Mouse (Mus musculus): ENCODE measurements around the gene Rpl27.
"Not testable (repeated sequence)": the region's sequence is repeated elsewhere in the genome, so short reads cannot be mapped to it uniquely, and the experiment has no call there.

Rpl27 gene

DNA sequence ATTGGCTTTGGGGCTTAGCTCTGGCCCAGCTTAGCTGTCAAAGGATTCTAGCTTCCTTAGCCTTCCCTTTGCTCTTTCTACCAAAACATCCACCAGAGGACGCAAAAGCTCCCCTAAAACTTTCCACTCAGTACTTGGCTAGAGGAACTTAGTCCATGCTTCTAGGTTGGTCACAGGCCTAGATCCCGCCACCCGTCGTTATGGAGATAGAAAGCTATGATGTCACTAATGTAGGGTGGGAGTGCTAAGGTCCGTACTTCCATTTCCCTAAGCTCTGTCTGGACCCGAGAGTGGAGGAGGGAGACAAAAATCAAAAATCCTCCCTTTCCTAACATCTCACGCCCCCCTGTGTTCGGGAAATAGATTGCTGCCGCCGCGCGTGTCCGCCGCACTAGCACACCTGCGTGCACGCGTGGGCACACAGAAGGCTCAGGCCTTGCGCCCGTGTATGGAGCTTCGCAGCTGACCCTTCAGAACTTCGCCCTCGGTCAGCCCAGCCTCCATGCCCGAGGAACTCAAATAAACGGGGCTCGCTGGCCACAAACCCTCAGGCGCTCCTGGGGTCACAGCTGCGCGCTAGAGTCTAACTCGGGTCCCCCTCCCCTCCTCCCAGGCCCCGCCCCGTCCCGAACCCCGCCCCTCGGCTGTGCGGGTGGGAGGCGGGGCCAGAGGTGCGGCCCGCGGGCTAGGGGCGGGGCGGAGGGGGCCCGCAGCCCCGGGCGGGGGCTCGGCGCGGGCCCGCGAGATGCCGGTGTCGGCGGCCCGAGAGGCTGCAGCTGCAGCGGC, 25.6 kb downstream of the Rpl27 start:
- DNase-seq (ENCODE audit: low read depth, low spot score), result peak; percentile 80

DNA sequence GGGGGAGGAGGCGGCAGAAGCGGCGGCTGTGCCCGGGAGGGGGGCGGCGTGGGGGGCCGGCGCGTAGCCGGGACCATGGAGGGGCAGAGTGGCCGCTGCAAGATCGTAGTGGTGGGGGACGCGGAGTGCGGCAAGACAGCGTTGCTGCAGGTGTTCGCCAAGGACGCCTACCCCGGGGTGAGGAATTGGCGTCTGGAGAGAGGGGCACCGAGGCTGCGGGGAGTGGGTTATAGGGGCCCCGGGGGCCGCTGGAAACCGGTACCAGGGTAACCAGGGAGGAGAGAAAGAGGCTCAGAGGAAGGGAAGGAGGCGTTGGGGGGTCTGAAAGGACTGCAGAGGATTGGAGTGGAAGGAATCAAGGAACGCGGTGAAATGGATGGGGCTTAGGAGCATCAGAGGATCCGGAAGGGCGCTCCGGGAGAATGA, 26.2 kb downstream of the Rpl27 start:
- no peak for DNase-seq (ENCODE audit: low read depth, low spot score)

DNA sequence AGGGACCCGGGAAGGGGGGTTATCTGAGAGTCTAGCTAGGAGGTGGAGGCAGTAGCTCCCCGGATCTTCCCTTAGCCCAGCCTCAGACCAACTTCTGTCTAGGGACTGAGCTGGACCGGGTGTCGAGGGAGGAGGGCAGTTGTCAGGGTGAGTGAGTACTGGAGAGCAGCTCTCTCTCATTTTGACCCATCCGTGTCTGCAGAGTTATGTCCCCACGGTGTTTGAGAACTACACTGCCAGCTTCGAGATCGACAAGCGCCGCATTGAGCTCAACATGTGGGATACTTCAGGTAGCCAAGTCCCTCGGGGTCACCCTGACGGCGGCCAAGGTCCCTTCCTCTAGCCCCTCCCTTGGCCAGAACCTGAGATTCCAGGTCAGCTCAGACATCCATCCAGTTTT, 26.6 kb downstream of the Rpl27 start:
- DNase-seq (ENCODE audit: low read depth, low spot score), result no peak

DNA sequence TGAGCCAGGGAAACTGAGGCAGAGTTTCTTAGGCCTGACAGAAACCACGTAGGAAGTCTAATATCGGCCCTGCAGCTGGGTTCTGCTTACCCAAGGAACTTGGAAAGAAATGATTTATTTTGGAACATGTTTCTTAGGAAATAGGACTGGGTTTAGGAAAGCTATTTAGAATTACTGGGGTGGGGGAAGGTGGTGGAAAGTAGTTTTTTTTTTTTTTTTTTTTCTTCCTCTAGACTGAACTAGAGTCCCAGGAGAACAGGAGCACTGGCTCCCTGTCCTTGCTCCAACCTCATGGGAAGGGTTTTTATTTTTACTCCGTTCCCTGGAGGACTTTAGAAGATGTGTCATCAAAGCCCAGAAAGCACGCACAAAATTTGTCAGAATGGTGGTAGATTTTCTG, 27.1 kb downstream of the Rpl27 start:
- no peak for DNase-seq (ENCODE audit: low read depth, low spot score)

DNA sequence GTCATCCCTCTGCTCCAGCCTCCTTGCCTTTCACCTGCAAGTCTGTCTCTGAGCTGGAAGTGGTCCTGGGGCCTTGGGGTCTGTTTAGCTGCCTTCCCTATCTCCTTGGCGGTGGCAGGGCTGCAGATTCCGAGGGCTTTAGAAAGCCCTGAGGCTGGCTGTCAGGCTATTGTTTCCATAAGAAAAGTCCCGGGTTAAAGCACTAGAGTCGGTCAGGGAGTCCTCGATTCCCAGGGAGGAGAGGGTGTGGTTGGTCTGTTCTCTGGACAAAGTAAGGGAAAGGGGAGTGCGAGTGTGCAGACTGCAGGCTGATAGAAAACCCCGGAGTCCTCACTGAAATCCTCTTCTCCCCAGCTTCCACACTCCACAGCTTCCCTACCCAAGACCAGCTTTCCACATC, 28.1 kb downstream of the Rpl27 start:
- DNase-seq (ENCODE audit: low read depth, low spot score), result no peak

DNA sequence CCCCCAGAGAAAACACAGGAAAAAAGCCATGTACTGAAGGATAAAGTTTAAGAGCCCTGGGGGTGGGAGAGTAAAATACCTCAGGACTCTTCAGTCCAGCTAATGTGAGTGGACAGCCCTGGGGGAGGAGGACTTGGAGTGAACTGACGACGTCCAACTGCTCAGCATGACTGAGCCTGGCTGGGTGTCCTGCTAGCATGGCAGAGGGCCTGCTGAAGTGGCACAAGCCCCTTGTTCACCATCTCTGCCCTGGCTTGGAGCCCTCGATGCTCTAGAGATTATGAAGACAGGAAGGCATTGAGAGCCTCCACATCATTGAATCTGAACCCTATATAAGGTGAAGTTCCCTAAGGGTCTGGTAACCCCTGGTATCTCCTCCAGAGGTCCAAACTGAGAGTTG, 29.8 kb downstream of the Rpl27 start:
- DNase-seq (ENCODE audit: low read depth, low spot score), result no peak

DNA sequence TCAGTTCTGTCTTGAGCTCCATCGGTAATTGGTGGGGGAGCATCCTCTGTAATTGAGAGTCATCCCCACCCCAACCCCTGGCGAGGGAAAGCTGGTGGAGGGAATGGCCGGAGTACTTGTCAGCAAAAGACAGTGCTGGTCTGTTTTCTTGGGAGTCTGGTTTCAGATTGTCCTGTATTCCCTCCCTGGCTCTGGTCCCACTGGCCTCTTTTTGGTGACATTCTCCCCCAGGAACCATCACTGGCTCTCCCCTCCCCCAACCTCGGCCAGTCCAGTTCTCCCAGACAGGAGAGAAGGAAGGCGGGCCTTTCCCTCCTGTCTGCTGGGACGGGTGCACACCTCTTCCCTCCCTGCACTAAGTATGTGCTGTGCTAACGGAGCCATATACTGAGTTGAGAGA, 30.2 kb downstream of the Rpl27 start:
- no peak for DNase-seq (ENCODE audit: low read depth, low spot score)

DNA sequence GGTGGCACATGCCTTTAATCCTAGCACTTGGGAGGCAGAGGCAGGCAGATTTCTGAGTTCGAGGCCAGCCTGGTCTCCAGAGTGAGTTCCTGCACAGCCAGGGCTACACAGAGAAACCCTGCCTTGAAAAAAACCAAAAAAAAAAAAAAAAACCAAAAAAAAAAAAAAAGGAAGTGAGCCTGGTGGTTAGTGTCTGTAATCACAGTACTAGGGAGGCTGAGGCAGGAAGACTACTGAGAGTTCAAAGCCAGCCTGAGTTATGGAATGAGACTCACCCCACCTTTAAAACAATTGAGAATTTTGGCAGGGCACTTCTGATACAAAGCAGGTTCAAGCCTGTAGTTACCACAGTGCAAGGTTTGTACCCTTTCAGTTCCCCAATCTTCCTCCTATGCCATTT, 31.6 kb downstream of the Rpl27 start:
- not testable (repeated sequence) for DNase-seq (ENCODE audit: low read depth, low spot score)

DNA sequence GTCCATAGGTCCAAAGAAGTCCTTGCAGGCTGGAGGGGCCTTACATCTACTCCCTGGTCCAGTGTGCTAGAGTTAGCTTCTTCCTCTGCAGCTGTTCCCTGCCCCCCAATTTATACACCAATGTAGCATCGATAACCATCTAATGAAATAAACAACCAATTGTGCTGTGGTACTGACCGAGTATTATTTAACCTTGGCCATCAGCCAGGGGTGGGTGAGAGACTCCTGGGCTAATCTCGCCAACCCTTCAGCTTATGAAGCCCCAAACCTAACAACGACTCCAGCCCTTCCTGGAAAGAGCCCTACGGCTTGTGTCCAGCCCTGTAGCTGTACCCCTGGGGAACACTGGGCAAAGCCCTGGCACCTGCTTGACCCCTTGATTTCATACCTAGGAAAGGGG, 32.2 kb downstream of the Rpl27 start:
- DNase-seq (ENCODE audit: low read depth, low spot score), result no peak

DNA sequence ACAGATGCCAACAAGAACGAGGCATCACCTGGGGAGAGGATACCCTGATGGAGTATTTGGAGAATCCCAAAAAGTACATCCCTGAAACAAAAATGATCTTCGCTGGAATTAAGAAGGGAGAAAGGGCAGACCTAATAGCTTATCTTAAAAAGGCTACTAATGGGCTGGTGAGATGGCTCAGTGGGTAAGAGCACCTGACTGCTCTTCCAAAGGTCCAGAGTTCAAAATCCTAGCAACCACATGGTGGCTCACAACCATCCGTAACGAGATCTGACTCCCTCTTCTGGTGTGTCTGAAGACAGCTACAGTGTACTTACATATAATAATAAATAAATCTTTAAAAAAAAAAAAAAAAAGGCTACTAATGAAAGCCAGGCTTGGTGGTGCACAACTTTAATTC, 34.3 kb downstream of the Rpl27 start:
- not testable (repeated sequence) for DNase-seq (ENCODE audit: low read depth, low spot score)

DNA sequence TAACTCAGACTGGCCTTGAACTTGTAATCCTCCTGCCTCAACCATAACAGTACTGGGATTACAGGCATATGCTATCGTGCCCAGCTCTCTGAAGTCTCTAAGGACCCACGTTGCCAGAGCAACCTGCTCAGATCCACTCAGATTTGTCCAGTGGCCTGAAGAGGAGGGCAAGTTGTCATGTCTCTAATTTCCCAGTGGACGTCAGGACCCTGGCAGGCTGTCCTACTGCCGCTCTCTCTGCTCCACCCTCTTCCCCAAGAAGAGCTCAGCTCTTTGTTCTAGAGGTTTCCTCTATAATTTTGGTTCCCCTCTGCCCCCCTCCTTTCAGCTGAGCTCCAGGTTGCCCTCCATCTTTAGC, 35.1 kb downstream of the Rpl27 start:
- DNase-seq (ENCODE audit: low read depth, low spot score), result peak; percentile 66

DNA sequence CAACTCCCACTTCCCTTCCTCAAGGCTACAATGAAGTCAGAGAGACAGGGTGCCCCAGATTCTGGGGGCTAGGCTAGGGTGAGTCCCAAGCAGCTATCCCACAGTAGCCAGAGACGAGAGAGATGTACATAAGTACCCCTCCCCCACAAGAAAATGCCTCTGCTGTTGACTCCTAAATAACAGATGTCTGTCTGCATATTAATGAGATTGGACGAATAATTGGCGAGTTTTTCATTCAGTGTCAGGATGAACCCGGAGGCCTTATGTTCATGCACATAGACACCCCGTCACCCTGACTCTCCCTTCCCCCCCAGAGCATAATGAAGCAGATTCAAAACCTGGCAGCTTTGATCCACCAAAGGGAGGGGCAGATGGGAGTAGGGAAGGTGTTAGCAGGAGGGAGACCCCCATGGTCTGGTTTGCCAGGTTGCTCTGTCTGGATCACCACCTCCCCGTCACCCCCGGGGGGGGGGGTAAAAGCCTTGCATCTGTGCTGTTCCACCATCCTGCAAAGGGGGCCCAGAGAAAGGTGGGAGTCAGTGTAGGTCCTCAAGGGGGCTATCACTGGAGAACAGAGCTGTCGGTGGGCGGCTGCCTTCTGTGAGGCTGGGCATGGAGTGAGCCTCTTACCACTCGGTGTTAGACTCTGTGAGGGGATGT, 35.6 kb downstream of the Rpl27 start:
- peak; percentile 74 for DNase-seq (ENCODE audit: low read depth, low spot score)

DNA sequence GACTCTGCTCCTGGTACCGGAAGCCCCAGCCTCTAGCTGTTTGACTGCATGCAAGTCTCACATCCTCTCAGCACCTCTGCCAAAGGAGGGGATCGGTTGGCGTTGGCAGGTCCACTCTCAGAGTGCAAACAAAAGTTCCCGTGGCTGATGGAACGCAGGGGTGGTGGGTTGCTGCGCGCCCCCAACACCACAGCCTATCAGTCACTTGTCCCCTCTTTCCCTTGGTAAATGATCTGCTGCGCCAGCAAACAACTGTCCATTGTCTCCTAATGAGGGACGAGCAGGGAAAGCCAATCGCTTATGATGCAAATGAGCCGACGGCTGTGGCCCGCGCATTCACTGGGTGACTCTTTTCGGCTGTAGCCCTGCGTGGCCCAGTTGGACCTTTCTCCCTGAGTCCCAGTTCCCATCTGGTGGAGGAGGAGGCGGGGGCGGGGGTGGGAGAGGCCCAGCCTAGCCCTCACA, 37.1 kb downstream of the Rpl27 start:
- peak; percentile 77 for DNase-seq (ENCODE audit: low read depth, low spot score)

DNA sequence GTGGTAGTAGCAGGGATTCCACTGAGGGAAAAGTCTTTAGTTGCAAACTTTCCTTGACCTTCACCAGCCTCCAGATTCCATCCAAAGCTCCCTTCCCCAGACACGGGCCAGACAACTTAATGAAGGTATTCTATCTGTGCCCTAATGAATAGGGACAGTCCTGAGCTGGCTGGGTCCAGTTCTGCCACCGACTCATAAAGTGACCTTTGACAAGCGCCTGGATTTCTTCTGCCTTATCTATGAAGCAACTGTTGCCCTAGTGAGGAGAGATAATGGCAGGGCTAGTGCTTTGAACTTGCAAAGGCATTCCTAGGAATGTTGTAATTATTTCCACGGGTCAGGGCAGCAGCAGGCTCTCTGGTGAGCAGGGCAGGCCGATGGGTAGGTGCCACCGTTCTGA, 38.8 kb downstream of the Rpl27 start:
- DNase-seq (ENCODE audit: low read depth, low spot score), result no peak

DNA sequence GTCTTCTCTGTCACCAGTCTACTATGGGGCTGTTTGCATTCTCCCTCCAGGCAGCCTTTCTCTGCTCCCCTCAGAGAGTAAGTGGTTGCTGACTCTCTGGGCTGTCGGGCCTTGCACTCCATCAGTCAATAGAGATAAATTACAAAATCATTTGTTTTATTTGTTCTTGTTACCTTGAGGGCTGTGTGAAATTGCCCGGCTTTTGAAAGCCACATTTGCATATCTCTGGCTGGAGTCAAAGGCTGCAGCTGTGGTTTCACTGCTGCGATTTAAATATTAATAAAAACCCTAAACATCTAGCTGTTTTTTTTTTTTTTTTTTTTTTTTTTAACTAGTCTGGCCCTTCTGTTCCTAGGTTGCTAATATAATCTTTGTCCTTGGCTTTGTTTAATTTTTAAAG, 41.7 kb downstream of the Rpl27 start:
- no peak for DNase-seq (ENCODE audit: low read depth, low spot score)

DNA sequence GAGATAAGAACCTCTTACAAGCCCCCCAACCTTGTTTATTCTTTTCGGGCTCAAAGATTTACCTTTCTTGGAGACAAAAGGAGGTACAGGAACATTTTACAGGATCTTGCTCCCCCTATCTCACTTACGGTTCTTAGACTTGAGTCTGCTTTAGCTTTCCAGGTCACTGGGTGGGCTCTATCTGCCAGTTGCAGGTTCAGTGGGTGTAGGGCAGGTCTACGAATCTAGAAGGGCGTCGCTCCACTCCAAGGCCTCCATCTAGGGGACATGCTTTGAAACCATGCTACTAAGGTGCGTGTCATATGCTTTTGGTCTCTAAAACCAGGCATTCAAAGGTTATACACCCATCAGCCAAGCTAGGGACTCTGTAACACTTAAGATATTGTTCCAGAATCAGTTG, 42.1 kb downstream of the Rpl27 start:
- no peak for DNase-seq (ENCODE audit: low read depth, low spot score)

DNA sequence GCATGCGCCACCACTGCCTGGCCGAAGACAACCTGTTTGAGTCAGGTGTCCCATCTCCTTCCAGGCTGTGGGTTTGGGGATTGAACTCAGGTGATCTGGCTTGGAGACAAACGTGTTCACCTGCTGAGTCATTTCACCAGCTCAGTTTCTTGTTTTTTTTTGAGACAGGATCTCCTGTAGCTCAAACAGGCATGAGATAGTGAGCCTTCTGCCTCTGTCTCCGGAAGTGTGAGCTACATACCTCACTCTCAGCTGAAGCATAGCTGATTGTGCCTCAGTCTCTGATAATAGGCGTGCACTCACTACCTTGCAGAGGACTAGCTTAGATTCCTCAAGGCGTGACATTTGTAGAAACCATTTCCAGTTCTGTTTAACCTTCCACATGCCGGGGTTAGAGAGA, 42.7 kb downstream of the Rpl27 start:
- DNase-seq (ENCODE audit: low read depth, low spot score), result no peak

DNA sequence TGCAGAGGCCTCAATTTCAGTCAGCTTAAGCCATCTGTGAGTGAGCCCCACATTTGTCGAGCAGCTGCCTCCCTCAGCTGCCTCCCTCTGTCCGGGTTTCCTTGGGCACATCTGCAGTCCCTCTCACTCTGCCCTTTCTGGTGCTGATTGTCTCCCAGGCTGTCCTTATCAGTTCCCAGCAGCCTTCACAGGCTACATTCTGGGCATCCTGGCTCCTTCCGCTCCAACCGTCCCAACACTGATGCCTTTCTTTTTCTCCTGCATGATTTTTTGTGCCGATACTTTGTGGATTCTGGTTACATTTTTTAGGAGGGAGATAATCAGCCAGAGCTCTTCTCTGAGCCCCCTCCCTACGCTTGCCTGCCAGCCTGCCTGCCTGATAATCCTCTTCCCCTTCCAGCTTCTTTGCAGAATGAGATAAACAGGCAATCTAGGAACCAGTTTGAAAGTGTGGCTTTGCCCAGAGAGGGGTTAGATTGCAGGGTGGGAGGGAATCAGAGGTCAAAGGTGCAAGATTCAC, 43.5 kb downstream of the Rpl27 start:
- DNase-seq (ENCODE audit: low read depth, low spot score), result no peak

DNA sequence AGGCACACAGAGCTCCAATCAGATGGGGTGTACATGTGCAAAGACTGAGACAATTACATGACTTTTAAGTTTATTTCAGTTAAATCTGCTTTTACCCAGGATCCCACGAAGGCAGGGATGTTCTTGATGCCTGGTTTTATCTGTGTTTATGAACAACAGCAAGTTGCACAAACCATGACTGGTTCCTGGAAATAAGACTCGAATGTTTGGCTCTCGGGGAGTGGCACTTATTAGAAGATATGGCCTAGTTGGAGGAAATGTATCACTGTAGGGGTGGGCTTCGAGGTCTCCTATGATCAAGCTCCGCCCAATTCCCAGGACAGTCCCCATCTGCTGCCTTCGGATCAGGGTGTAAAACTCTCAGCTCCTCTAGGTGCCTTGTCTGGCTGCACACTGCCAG, 44.0 kb downstream of the Rpl27 start:
- no peak for DNase-seq (ENCODE audit: low read depth, low spot score)
